Comparison of ENCODE assay signal across 22 mouse cellular contexts in the genomic region with DNA sequence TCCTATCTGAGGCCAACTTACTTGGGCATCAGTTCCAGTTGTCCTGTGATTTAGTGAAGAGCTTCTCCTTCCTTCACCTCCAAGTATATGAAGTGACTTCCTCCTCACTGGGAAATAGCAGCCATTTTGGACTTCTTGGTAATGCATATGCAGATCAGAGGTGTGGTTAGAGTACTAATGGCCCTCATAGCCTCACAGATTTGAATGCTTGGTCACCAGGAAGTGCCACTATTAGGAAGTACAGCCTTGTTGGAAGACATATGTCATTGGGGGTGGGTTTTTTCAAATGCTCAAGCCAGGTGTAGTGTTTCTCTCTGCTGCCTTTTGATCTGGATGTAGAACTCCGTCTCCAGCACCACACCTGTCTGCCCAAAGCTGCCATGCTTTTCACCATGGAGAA.
"Had no signal": no experiment of that assay in that cellular context is flagged by ENCODE, and none has a peak within 500 bp of the region (broad histone marks: within the 10 kb centered on the region; RNA-seq: fewer than 3 reads in every experiment).

No protein-coding gene starts in this region.

- H3K4me1 ChIP-seq: embryonic facial prominence, embryonic 12.5 days; embryonic facial prominence, embryonic 13.5 days; embryonic facial prominence, embryonic 15.5 days; forebrain, embryonic 10.5 days; forebrain, embryonic 13.5 days; forebrain, embryonic 15.5 days had no signal

- DNase-seq: cerebellum, adult 9-10 months; cerebellum, adult 9-11 months; cerebellum, postnatal 25 days; cerebellum, postnatal 36 days; embryo, embryonic 11 days; forebrain, postnatal 0 days; gastrocnemius, adult 2 months; gastrocnemius, postnatal 10 days; gastrocnemius, postnatal 14 days; gastrocnemius, postnatal 25 days; gastrocnemius, postnatal 36 days; heart, adult 18-20 months; heart, adult 2 months had no signal

- H3K4me2 ChIP-seq: embryonic facial prominence, embryonic 12.5 days; embryonic facial prominence, embryonic 13.5 days; embryonic facial prominence, embryonic 15.5 days; forebrain, embryonic 12.5 days; forebrain, embryonic 13.5 days; forebrain, embryonic 15.5 days had no signal

- H3K27ac ChIP-seq: embryonic facial prominence, embryonic 10.5 days; embryonic facial prominence, embryonic 12.5 days; embryonic facial prominence, embryonic 13.5 days; embryonic facial prominence, embryonic 15.5 days; forebrain, embryonic 10.5 days; forebrain, embryonic 12.5 days; forebrain, embryonic 13.5 days; forebrain, embryonic 15.5 days; gastrocnemius, adult 2 months; heart, adult 2 months had no signal

- H3K9me3 ChIP-seq: embryonic facial prominence, embryonic 10.5 days; embryonic facial prominence, embryonic 12.5 days; embryonic facial prominence, embryonic 13.5 days; embryonic facial prominence, embryonic 15.5 days; forebrain, embryonic 10.5 days; forebrain, embryonic 12.5 days; forebrain, embryonic 13.5 days; forebrain, embryonic 15.5 days had no signal

- H3K27me3 ChIP-seq: embryonic facial prominence, embryonic 12.5 days; embryonic facial prominence, embryonic 13.5 days; embryonic facial prominence, embryonic 15.5 days; forebrain, embryonic 12.5 days; forebrain, embryonic 13.5 days; forebrain, embryonic 15.5 days had no signal

- H3K9ac ChIP-seq: embryonic facial prominence, embryonic 12.5 days; embryonic facial prominence, embryonic 13.5 days; embryonic facial prominence, embryonic 15.5 days; forebrain, embryonic 12.5 days; forebrain, embryonic 13.5 days; forebrain, embryonic 15.5 days; forebrain, postnatal 0 days had no signal

- H3K4me3 ChIP-seq: embryonic facial prominence, embryonic 10.5 days; embryonic facial prominence, embryonic 12.5 days; embryonic facial prominence, embryonic 13.5 days; embryonic facial prominence, embryonic 15.5 days; erythroblast, embryonic 14.5 days; forebrain, embryonic 10.5 days; forebrain, embryonic 12.5 days; forebrain, embryonic 13.5 days; forebrain, embryonic 15.5 days; gastrocnemius, adult 2 months; heart, adult 2 months had no signal
